Mouse (Mus musculus) ES-E14 (cell line): Measurements from ENCODE around the gene Palld. TPM values are rescaled to one million over a fixed set of nuclear protein-coding genes. Genes with fewer than 3 reads are reported as not detected.

Experiments
- DNase-seq: peaks from one replicate; pipeline ENCODE4 v3.0.0-alpha.2; 2013; ENCODE audit warnings: low read depth, low spot score
- H3K27ac ChIP-seq: 2 replicates; pipeline ENCODE4 v1.5.1; 2012; ENCODE audit warnings: low read depth, mild to moderate bottlenecking, low read length, moderate library complexity, mixed read lengths; ENCODE audit not compliant: poor library complexity, insufficient read depth, severe bottlenecking
- H3K36me3 ChIP-seq: 2 replicates; pipeline ENCODE4 v1.6.1; 2012; ENCODE audit warnings: mild to moderate bottlenecking, low read length, moderate library complexity, mixed read lengths; ENCODE audit not compliant: control insufficient read depth, poor library complexity, insufficient read depth, severe bottlenecking
- H3K4me1 ChIP-seq, 2 experiments: fragments of 150-350 bp in 1 of 2; sonication (generic) in 1 of 2; 2 replicates each; pipeline ENCODE4 v1.6.1; 2012; ENCODE audit warnings: low read length in 2 of 2, mild to moderate bottlenecking in 1 of 2, mixed read lengths in 1 of 2; ENCODE audit not compliant: control insufficient read depth in 2 of 2, insufficient read depth in 2 of 2, poor library complexity in 1 of 2
- H3K4me3 ChIP-seq, 2 experiments: fragments of 150-350 bp in 1 of 2; sonication (generic) in 1 of 2; 2 replicates each; pipeline ENCODE4 v1.5.1; 2012; ENCODE audit warnings: low read length in 2 of 2, low read depth in 1 of 2, mild to moderate bottlenecking in 1 of 2, mixed read lengths in 1 of 2; ENCODE audit not compliant: insufficient read depth in 1 of 2, poor library complexity in 1 of 2, severe bottlenecking in 1 of 2
- H3K9ac ChIP-seq: 2 replicates; pipeline ENCODE4 v1.6.1; 2012; ENCODE audit warnings: low read depth, mild to moderate bottlenecking, low read length, mixed read lengths; ENCODE audit not compliant: poor library complexity, insufficient read depth, severe bottlenecking
- H3K9me3 ChIP-seq: fragments of 150-350 bp; sonication (generic); 2 replicates; pipeline ENCODE4 v1.6.1; 2012; ENCODE audit warnings: low read depth, mild to moderate bottlenecking, low read length; ENCODE audit not compliant: control insufficient read depth, insufficient read depth
- CHD2 ChIP-seq: IDR thresholded peaks from 2 replicates; pipeline ENCODE4 v1.6.1; 2014; ENCODE audit warnings: mild to moderate bottlenecking, low read depth, low read length, inconsistent platforms
- HCFC1 ChIP-seq: IDR thresholded peaks from 2 replicates; pipeline ENCODE4 v1.6.1; 2012; ENCODE audit warnings: low read length, inconsistent platforms, borderline replicate concordance; ENCODE audit not compliant: insufficient read depth
- MAFK ChIP-seq: IDR thresholded peaks from 2 replicates; pipeline ENCODE4 v1.6.1; 2014; ENCODE audit warnings: mild to moderate bottlenecking, low read depth, low read length, inconsistent platforms; ENCODE audit not compliant: insufficient read depth
- ZC3H11A ChIP-seq: IDR thresholded peaks from 2 replicates; pipeline ENCODE4 v1.6.1; 2012; ENCODE audit warnings: low read depth, mild to moderate bottlenecking, inconsistent platforms, low read length, borderline replicate concordance
- ZNF384 ChIP-seq: IDR thresholded peaks from 2 replicates; pipeline ENCODE4 v1.6.1; 2012; ENCODE audit warnings: low read depth, low read length, inconsistent platforms
- in situ Hi-C, 2 experiments: fragments of 600-800 bp; cut with MboI; formaldehyde crosslinking; loops; one replicate each; pipeline ENCODE4 v1.15.1; 2025; ENCODE audit warnings: low sequenced_read_pairs in 2 of 2, inconsistent platforms in 1 of 2; ENCODE audit not compliant: unreplicated experiment in 2 of 2
- total RNA-seq: library from RNA; depleted of rRNA; stranded (reverse); fragments of 300-350 nt; gene quantifications from 2 replicates; pipeline ENCODE4 v1.2.3, GENCODE M21; 2012

Gene Palld
- total RNA-seq, 1 experiment, result 36.3 TPM

DNA sequence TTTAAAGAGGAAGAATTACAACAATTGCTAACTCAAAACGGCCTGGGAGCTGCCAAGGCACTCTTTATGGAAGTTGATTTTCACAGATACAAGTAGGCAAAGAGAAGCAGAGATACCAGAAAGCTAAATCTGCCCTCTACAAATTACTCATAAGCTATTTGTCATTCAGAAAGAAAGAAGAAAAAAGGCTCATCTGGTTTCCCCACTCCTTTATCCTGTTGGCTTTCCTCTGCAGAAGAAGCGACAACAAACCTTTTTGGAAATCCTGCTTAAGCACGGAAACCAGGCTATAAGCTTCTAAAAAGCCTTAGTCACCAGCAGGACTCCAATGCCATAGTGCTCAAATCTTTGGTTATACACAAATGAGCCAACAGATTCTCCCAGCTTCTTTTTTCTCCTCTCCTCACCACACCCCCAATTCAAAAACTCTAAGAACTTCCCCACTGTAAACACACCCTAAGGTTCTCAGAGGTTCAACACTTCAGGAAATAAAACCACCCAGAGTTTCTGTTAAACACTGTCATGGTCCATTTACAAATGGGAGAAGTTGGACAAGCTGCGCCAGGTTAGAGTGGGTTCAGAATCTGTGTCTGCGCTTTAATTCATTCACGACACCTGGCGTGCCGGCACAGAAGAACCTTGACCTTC lies 349.6 kb downstream of the Palld start:
- in situ Hi-C loops, result no loop called here
- no peak overlapping the region for H3K4me3 ChIP-seq

GRCm38 (mm10) chr8:61552221-61552620 lies 350.3 kb downstream of the Palld start:
- Histone ChIP-seq H3K4me3 (no peak overlapping the region), H3K27ac (no peak overlapping the region), H3K9me3 (no peaks in the 10 kb centered on the region), H3K4me1 (no peaks in the 10 kb centered on the region), H3K36me3 (no peaks in the 10 kb centered on the region; the same call in 1 of the 2 replicates), H3K9ac (no peak overlapping the region)
- DNase-seq, result no peak
- no peak for TF ChIP-seq MAFK
- TF ChIP-seq ZNF384, result no peak
- no peak for TF ChIP-seq ZC3H11A
- no peak for TF ChIP-seq CHD2
- no peak for TF ChIP-seq HCFC1
- in situ Hi-C loops, result no loop called here

More for the DNA sequence above, 349.6 kb downstream of the Palld start:
- no peak overlapping the region for H3K9ac ChIP-seq
- TF ChIP-seq HCFC1 (no peak), MAFK (no peak), CHD2 (no peak), ZC3H11A (no peak), ZNF384 (no peak)
- no peak for DNase-seq
- no peaks in the 10 kb centered on the region for H3K4me1 ChIP-seq
- H3K9me3 ChIP-seq, result no peaks in the 10 kb centered on the region
- no peaks in the 10 kb centered on the region; the same call in 1 of the 2 replicates for H3K36me3 ChIP-seq
- no peak overlapping the region for H3K27ac ChIP-seq

DNA sequence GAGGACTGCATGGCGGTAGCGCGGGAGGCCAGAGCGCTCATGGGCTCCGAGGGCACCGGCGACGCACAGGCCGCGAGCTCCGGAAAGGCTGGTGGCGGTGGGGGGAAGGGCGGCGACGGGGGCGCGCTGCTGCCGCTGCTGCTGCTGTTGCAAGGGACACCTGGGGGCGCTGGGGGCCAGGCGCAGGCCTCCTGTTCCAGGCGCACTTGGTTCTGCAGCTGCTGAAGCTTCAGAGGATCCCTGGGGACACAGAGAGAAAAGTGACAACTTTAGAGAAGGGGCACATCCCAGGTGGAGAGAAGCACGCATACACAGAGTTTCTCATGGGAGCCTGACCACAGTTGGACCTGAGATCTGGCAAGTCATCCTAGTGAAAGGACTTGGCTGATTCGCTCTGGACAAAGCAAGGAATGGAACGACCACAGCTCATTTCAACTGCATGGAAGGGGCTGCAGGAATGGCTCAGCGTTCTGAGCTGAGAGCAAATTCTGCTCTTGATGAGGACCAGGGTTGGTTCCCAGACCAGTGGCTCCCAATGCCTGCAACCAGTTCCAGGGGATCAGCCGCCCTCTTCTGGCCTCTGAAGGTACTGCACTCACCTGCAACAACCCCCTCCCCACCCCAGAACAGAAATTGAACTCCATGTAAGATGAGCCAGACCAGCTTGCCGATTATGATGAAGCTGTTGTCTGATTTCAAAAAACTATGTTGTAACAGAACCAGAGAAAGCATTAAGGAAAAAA lies 352.3 kb downstream of the Palld start:
- Histone ChIP-seq H3K9ac (peak overlapping the region; percentile 69), H3K4me1 (no peaks in the 10 kb centered on the region), H3K9me3 (no peaks in the 10 kb centered on the region), H3K27ac (no peak overlapping the region), H3K36me3 (no peaks in the 10 kb centered on the region; the same call in 1 of the 2 replicates), H3K4me3 (peak overlapping the region; percentile 67 to 73)
- peak; percentile 70 for DNase-seq
- in situ Hi-C loops, result no loop called here
- TF ChIP-seq ZC3H11A (no peak), ZNF384 (no peak)

DNA sequence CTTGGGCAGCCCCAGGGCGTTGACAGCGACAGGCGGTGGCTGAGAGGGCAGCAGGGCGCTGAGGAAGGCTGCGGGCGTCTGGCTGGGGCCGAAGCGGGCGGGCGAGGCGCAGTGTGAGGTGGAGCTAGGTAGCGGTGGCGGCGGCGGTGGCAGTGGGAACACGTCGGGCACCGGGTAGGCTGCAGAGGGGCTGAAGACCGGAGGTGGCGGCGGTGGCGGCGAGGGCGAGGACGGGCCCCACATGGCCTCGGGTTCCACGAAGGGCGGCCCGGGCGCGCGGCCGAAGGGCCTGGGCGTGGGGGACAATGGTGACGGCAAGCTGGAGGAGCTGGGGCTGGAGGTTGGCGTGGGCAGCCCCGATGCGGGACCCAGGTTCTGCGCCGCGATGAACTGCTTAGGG lies 352.9 kb downstream of the Palld start:
- in situ Hi-C loops, result loop anchor here in 1 of 2 experiments (25.0 kb wide), 1 partner anchor 513 kb away; no protein-coding TSS in a partner anchor
- Histone ChIP-seq H3K4me3 (peak overlapping the region; percentile 67 to 73), H3K27ac (no peak overlapping the region), H3K36me3 (no peaks in the 10 kb centered on the region; the same call in 1 of the 2 replicates), H3K9me3 (no peaks in the 10 kb centered on the region), H3K4me1 (no peaks in the 10 kb centered on the region), H3K9ac (peak overlapping the region; percentile 69)
- DNase-seq, result no peak
- TF ChIP-seq HCFC1, result no peak
